Mouse (Mus musculus) intestine, embryonic 14.5 days (tissue): ENCODE results near the gene Tubgcp6. TPM values are rescaled to one million over a fixed set of nuclear protein-coding genes. Genes with fewer than 3 reads are reported as not detected.

ENCODE experiments used
- microRNA-seq: library from miRNA; unstranded; fragments of <30 nt; microRNA quantifications from one replicate; pipeline ENCODE4, GENCODE M21; 2016
- polyA plus RNA-seq: library from polyadenylated mRNA; unstranded; fragments of >200 nt; fragmentation: Nextera tagmentation; extraction: Ambion mirVana; gene quantifications from 2 replicates; pipeline ENCODE4 v1.2.1, GENCODE M21; 2014

The Tubgcp6 gene
- polyA plus RNA-seq, 1 experiment from 2014 or later: 16.0 TPM

Small RNA genes within 50 kb of the gene (microRNA-seq; reads per million reads assigned to microRNA genes)
- 0.25 reads per million for gene Mir7118

Other genes with a start within 250 kb of the Tubgcp6 start
- not detected in 2 replicates for gene Ttll8, start 168.7 kb downstream of the Tubgcp6 start, polyA plus RNA-seq
- not detected in 2 replicates for gene Mlc1, start 144.1 kb downstream of the Tubgcp6 start, polyA plus RNA-seq
- not detected in 2 replicates for gene Mov10l1, start 140.2 kb downstream of the Tubgcp6 start, polyA plus RNA-seq
- 0.23 and 0.71 TPM in 2 replicates for gene Panx2, start 63.4 kb downstream of the Tubgcp6 start, polyA plus RNA-seq
- 43.7 and 44.4 TPM in 2 replicates for gene Trabd, start 48.0 kb downstream of the Tubgcp6 start, polyA plus RNA-seq
- 19.4 and 20.8 TPM in 2 replicates for gene Selenoo, start 34.0 kb downstream of the Tubgcp6 start, polyA plus RNA-seq
- 18.3 and 20.3 TPM in 2 replicates for gene Hdac10, start 5.6 kb upstream of the Tubgcp6 start, polyA plus RNA-seq
- gene Mapk12, start 17.6 kb upstream of the Tubgcp6 start, polyA plus RNA-seq: 4.5 and 5.1 TPM in 2 replicates
- 7.4 and 7.8 TPM in 2 replicates for gene Mapk11, start 26.5 kb upstream of the Tubgcp6 start, polyA plus RNA-seq
- gene Plxnb2, start 57.7 kb upstream of the Tubgcp6 start, polyA plus RNA-seq: 149 and 150 TPM in 2 replicates
- 13.9 and 16.2 TPM in 2 replicates for gene Dennd6b, start 73.4 kb upstream of the Tubgcp6 start, polyA plus RNA-seq
- gene Ppp6r2, start 88.4 kb upstream of the Tubgcp6 start, polyA plus RNA-seq: 26.9 and 29.6 TPM in 2 replicates
- gene Sbf1, start 192.2 kb upstream of the Tubgcp6 start, polyA plus RNA-seq: 52.6 and 53.6 TPM in 2 replicates
- gene Adm2, start 199.6 kb upstream of the Tubgcp6 start, polyA plus RNA-seq: 0.32 and 0.73 TPM in 2 replicates
- gene Miox, start 211.3 kb upstream of the Tubgcp6 start, polyA plus RNA-seq: not detected in 2 replicates
- 46.7 and 48.6 TPM in 2 replicates for gene Lmf2, start 232.5 kb upstream of the Tubgcp6 start, polyA plus RNA-seq
- gene Ncaph2, start 232.6 kb upstream of the Tubgcp6 start, polyA plus RNA-seq: 157 and 170 TPM in 2 replicates